Mouse (Mus musculus) right cerebral cortex, adult 18-20 months (tissue): Measurements from ENCODE around the gene Pithd1.

ENCODE experiments used
- DNase-seq: peaks from one replicate; pipeline ENCODE4 v3.0.0; 2022; ENCODE audit warnings: mixed read lengths

The Pithd1 gene

GRCm38 (mm10) chr4:135926195-135926808 is 60.8 kb downstream of the Pithd1 start:
- no peak for DNase-seq
